Mouse (Mus musculus): ENCODE data around the gene Pikfyve.
A peak's percentile ranks its signal among the peaks of the same experiment; 100 is the strongest.
"Not testable (repeated sequence)": the region's sequence is repeated elsewhere in the genome, so short reads cannot be mapped to it uniquely, and the experiment has no call there.

Pikfyve gene

DNA sequence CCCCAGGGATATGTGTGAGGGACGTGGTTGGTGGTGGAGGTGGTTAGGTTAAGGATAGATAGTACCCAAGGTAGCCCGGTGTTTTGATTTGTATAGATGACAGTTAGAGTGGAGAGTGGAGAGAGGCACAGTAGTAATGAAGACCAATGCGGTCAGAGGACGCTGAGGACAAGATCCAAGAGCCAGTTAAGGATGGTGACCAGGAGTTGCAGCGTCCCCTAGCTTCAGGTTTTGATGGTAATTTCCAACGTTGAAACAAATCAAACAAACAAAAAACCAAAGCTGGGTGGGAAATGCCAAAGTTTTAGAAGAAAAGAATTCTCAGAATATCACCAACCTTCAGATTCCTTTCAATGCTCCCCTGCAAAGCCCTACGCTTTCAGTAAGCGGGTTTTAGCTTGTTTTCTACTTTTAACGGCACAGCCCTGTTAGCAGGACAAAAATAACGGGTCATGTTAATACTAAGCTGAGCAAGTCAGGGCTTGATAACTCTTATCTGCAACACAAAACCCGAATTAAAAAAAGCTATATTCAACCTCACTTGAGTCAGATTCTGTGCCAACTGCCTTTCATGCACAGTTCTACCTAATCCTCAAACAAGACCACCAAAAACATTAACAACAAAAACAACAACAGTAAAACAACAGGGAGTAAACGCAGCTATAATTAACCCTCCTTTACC lies 818 bp upstream of the Pikfyve start:
- no peak for DNase-seq (ENCODE audit: low spot score in 2 of 2)

DNA sequence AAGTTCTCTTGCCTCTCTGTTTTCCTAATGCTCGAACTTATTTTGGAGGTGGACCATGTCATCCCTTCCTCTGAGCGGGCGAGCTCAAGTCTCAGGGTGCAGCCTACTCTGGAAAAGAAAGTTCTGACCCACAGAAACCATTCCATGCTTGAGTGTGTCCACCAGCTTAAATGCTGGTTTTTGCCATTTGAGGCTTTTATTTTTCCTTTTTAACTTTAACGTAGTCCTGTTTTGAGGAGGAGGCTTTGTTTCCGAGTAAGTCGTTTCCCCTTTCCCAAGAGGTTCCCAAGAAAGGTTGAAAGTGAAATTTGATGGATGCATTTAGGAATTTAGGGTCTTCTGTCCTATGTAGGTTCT lies 569 bp downstream of the Pikfyve start:
- DNase-seq (ENCODE audit: low spot score in 2 of 2) = no peak

DNA sequence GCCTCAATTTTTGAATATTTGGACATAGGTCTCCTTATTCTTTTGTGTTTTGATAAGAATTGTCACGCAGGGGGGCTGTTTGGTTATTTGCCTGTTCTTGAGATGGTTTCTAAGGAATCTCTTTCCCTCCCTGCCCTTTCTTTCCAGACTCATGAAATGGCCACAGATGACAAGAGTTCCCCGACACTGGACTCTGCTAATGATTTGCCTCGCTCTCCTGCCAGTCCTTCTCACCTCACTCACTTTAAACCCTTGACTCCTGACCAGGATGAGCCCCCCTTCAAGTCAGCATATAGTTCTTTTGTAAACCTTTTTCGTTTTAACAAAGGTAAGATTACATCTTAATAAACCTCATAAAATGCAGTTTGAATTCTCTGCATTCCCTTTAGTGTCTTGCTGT lies 3.7 kb downstream of the Pikfyve start:
- DNase-seq (ENCODE audit: low spot score in 2 of 2) = no peak

DNA sequence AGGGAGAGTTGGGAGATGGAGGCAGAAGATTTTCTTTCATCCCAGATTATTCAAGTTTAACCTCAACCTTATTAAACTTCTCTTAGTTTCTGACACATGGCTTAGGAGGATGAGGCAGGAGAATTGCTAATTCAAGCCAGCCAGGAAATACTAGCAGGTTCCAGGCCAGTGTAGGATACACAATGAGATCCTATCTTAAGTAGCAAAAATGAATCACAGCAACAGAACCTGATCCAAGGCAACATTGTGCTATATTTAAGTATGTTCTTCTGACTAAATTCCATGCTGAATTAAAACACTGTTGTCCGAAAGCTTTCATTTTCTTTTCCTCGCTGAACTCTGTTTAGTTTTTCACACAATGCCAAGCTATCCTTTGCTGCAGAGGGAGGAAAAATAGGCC lies 6.7 kb downstream of the Pikfyve start:
- DNase-seq (ENCODE audit: low spot score in 2 of 2) = no peak

DNA sequence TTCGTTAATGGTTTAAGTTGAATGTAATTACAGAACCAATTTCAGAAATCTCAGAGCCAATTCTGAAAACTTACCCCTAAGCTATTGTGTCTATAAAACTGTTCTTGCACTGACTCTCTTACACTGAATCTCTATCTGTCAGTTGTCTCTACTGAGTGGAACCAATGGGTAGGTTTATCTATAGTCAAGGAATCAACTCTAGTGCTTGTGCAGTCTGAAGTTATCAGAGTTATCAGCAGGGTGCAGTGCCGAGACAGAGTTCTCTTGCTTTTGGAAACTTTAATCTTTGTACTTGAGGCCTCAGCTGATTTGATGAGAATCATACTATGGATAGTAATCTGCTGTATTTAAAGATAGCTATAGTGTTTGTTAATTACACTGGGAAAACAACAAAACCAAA lies 11.9 kb downstream of the Pikfyve start:
- no peak for DNase-seq (ENCODE audit: low spot score in 2 of 2)

DNA sequence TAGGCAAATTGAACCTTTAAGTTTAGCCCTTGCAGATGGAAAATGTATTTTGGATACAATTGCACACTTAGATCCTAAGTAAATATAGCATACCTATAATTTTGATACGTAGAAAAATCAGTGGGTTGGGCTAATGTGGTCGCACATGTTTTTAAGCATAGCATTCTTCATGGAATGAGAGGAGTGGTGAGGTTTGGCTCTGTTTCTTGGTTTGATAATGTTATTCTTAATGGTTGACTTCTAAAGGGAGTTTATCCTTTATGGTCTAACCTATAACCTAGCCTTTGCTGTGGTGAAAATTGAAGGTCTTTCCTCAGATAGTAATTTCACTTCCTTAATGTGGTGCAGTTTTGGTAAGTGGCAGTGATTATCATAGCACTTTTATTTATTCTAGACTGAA lies 12.4 kb downstream of the Pikfyve start:
- DNase-seq (ENCODE audit: low spot score in 2 of 2) = no peak

DNA sequence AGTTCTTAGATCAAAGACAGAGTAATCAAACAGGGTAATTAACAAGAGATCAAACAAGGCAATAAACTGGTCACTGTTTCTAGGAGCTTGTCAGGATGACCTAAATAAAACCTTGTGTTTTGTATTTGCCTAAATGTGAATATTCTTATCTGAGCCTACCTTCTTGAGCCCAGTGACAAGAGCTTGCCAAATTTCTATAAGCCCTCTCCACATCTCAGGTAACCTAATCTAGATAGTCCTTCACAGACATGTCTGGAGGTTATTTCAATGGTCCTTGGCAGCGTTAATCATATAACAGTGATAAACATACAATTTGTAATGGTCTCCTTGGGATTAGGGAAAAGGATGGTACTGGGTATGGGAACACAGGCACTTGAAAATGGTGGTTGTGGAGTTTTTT lies 17.8 kb downstream of the Pikfyve start:
- no peak for DNase-seq (ENCODE audit: low spot score in 2 of 2)

DNA sequence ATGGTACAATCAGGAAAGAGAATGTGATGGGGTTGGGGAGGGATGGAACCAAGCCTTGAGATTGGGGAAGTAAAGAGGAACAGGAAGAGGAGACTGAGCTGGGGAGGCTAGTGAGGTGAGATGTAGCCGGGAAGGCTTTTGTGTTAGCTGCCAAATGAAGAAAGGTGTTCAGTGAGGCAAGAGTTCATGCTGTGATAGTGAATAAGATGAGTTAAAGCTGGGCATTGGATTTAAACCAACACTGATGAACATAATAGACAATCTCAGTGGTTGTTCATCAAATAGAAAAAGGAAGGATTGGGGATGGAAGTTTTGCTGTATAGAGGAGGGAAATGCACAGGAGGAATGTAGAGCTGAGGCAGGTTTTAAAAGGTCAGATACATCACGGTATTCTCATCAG lies 26.7 kb downstream of the Pikfyve start:
- DNase-seq (ENCODE audit: low spot score in 2 of 2) = no peak

DNA sequence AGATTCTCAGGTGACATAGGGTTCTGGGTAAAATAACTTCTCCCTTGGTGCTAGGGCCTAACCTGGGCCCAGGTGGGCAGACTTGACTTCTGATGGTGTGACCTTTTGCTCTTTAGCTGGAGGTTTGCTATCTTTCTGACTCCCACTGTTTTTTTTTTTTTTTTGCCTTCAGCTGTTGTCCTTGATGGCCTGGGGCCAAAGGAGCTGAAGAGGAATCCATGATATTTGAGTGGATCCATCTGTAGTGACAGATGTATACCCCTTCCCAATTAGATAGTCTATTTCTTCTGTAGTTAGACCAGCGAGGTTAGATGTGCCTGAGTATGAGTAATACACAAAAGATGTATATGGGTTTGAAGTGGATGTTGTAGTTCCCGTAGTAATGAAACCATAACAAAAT lies 31.1 kb downstream of the Pikfyve start:
- DNase-seq (ENCODE audit: low spot score in 2 of 2) = no peak

DNA sequence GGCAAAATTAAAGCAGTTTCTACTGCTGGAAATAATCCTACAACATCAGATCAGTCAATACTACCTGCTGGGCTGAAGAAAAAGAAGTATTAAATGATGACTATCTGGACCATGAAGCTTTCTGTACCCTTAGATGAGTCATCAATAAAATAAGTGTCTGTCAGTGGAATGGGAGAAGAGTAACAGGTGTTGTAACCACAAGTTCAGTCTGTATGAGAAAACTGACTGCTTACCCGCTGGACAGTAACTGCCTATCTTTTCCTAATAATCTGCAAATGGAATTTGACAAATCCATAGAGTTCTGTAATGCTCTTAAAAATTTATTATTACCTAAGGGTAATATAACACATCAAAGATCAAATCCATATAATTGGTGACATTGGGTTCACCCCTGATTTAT lies 31.5 kb downstream of the Pikfyve start:
- no peak for DNase-seq (ENCODE audit: low spot score in 2 of 2)

DNA sequence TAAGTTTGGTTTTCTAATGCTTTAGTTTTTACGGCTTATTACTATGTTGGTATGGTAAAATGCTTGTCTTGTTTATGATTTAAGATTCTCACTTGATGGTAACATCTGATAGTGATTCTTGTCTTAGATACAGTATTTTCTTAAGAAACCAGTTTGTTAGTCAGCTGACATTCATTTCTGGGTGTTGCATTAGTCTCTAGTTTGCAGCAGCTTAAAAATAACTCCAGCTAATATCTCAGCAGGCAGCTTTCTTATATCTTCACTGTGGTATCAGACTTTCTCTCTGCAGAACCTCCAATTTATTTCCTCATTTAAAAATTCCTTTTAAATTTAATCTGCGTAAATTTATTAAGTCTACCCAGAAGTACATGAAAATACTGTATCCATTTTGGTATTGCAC lies 37.2 kb downstream of the Pikfyve start:
- no peak for DNase-seq (ENCODE audit: low spot score in 2 of 2)

DNA sequence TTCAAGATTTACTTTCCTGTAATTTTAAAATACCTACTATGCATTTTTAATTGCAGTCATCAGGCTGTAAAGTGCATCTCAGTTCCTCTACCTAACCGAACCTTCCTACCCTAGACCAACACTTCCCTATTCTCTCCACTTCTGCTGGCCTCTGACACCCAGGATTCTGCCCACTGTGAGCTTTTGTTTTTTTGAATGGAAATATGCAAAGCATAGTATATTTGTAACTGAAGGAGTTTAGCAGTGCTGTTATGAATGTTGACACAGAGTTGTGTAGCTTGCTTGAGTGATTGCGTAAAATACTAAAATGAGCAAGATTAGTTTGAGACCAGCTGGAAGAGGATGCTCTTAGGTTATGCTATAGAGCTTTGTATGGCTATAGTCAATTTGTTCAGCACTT lies 41.2 kb downstream of the Pikfyve start:
- DNase-seq (ENCODE audit: low spot score in 2 of 2) = no peak

DNA sequence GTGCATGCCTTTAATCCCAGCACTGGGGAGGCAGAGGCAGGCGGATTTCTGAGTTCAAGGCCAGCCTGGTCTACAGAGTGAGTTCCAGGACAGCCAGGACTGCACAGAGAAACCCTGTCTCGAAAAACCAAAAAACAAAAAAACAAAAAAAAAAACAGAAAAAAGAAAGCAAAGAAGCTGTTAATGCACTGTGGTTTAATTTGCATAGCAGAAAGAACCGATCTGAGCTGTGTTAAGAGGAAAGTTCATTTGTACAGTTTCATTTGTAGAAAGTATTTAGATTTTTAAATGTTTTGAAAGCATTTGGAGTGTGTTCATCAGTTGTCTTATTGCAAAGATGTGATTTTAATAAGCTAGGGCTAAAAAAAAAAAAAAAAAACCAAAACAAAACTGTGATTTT lies 43.3 kb downstream of the Pikfyve start:
- DNase-seq (ENCODE audit: low spot score in 2 of 2) = not testable (repeated sequence)

DNA sequence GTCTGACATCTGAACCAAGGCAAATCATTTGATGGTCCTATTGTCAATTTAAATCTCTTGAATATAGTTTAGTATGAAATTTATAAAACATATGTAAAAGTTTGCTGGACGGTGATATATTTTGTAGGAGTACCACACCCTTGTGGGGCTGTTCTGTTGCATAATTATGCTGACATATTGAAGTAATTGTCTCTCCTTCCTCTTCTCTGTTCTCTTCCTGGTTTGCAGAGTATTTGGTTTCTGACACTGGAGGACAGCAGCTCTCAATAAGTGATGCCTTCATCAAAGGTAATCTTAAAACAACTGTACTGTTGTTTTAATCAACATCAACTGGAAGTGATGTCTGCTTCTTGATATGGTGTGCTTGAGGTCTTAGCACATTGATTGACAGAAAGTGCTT lies 44.1 kb downstream of the Pikfyve start:
- DNase-seq (ENCODE audit: low spot score in 2 of 2) = no peak

DNA sequence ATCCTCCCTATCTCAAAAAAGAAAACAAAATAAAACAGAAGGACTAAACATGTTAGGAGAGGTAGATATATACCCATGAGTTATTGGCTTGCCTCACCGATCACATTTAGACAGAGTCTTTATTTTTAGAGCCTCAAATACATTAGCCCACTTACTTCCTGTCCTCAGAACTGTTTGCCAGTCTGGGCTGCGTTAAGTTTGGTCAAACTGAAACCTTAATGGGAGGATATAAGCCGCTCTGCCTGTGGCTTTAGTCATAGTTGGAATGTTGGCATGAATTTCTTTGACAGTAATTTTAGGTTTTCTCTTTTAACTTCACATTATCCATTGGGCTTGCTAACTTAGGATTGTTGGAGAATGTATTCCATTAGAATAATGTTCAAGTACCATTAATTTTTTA lies 51.2 kb downstream of the Pikfyve start:
- no peak for DNase-seq (ENCODE audit: low spot score in 2 of 2)

DNA sequence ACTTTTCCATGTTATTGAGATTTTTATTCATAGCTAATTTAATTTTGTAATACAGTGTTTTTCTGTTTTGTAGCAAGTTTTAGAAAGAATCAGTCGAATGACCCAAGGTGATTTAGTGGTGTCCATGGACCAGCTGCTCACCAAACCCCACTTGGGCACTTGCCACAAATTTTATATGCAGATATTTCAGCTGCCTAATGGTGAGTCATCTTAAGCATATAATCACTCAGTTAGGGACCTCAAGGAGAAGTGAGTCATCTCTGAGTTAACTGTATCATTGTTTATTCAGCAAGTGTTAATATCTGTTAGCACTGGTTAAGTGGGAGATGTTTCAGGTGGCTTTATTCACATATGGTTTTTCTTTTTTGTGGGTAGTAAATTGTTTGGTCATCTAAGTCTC lies 59.2 kb downstream of the Pikfyve start:
- no peak for DNase-seq (ENCODE audit: low spot score in 2 of 2)

DNA sequence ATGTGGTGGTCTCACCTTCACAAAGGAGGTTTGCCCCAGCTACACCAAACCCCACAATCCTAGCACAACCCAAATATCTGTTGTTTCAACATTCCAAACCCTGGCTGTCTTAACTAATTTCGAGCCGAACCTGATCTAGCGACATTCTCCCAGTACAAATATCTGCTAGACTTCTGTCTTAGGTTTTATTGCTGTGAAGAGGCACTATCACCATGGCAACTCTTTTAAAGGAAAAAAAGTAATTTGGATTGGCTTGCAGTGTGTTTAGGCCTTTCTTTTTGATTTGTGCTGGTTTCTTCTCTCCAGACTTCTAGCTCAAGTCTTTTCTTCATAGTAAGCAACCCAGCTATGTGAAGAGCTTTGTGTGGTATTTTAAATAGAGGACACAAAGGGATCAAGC lies 94.0 kb downstream of the Pikfyve start:
- DNase-seq (ENCODE audit: low spot score in 2 of 2) = no peak

DNA sequence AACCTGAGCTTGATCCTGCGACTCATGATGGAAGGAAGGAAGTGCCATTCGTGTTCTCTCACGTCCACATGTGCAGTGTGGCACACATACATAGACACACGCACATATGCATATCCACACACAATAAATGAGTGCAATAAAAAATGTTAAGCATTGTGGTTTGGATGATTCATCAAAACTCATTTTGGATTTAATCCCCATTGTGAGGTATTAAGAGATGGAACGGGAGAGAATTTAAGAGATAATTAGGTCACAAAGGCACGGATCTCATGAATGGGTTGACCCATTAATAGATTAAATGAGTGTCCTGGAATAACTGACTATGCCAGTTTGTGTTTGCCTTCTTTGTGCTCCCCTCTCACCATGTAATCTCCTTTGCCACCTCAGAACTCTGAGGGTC lies 95.3 kb downstream of the Pikfyve start, which contains the start of gene Pth2r:
Pth2r (plus strand) TSS at position 301 of the 400 bp plus-strand sequence.
- no peak for DNase-seq (ENCODE audit: low spot score in 2 of 2)

DNA sequence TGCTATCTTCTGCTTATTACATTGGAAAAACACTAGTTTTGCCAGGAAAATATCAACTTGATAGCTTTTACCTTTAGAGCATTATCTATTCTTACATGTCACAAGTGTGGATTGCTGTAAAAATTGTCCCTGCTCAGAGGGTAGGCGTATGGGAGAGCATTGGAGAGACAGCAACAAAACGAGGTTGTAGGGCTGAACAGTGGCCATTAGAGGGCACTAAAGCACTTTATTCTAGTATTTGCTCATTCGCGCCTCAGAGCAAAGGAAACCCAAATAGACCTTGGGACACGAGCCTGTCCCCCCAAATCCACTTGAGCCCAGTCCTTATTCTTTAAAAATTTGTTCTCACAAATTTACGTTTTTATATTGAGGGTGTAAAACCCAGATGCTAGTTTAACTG lies 96.3 kb downstream of the Pikfyve start:
- peak; percentile 30 to 58 for DNase-seq (ENCODE audit: low spot score in 2 of 2)

DNA sequence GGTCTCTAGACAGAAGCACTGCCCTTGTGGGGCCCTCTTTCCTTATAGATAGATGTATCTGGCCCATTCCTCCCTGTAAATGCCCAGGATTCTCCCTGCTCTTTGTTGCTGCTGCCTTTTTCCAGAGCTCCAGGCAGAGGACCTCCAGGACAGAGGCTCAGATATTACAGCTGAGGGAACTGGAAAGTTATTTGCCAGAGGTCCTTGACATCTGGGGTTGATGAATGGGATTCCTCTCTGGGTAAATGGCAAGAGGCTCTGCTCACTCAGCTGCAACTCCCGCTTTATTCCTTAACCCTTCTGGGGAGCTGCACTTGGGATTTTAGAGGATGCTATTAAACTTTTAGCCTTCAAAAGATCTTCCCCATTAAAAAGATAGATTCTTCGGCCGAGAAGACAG lies 122.0 kb downstream of the Pikfyve start:
- no peak for DNase-seq (ENCODE audit: low spot score in 2 of 2)

DNA sequence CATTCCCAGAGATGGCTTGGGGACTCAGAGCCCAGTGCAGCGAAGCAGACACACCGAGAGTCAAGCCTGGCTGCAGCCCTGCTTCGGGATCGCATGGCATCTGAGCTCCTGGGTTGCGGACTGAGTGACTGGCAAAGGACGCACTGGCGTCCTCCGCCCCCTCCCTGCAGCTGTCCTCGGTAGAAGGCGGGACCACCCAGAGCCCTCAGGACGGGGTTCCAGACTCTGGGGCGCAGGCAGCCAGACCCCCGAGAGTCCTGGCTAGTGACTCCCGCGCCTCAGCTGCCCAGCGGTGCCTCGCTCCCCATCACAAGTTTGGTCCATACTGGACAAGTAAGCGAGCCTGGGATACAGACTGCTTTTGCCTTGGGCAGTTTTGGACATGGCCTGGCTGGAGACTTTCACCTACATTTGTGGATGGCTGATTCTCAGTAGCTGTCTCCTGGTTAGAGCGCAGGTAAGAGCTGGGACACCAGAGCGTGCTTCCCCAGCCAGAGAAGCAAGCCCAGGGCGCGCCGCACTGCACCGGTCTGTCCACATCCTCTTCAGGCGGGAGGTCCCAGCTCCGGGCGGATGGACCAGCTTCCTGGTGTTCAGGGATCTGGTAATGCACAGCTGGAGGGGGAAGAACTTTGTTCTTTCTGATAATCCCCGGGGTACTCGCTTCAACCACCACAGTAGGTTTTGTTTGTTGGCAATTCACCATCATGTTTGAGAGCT lies 124.9 kb downstream of the Pikfyve start:
- DNase-seq (ENCODE audit: low spot score in 2 of 2) = peak; percentile 6 to 14

DNA sequence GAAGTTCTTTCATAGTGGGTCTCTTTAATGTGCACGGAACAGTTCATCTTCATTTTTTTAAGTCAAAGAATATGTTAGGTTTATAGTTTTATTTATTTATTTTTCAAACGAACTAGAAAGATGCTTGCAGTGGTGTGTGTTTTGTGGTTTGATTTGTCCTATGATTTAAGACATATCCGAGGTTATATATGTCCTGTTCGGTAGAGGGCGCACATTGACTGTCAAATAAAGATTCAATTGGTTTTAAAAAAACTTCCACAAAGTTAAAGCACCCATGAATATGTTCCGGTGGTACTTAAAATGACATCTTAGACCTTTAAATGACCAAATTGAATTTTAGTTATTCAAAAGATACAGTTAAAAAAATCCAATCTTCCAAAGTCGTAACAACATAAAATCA lies 125.6 kb downstream of the Pikfyve start:
- DNase-seq (ENCODE audit: low spot score in 2 of 2) = peak in 1 of 2 experiments; percentile 28

DNA sequence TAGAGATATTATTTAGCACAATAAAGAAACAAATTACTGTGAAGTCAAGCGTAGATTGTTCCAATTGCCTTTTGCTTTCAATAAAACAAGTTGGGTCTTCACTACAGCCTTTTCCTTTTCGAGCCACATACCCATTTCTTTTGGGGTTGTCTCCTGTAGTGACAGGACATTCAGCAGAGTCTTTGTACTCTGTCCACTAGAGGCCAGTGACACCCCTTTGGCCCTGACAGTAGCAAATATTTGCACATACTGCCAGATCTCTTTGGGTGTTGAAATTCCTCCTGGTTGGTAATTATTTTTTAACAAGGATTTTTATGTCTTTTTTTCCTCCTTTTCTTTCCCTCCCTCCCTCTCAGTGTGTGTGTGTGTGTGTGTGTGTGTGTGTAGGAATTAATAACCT lies 126.4 kb downstream of the Pikfyve start:
- DNase-seq (ENCODE audit: low spot score in 2 of 2) = no peak
